8 mouse cellular contexts compared by ENCODE assay signal in genomic region chr6:72831276-72831675, GRCm38 (mm10). TPM values are rescaled to one million over a fixed set of nuclear protein-coding genes. Genes with fewer than 3 reads are reported as not detected.
A peak's percentile ranks its signal among the peaks of the same experiment; 100 is the strongest.
DNase-seq lines count a peak whose midpoint lies in the region; ATAC-seq and TF ChIP-seq lines count a peak whose summit lies in the region.

No protein-coding gene starts in this region.

- TF ChIP-seq CTCF in layer of hippocampus, adult 2 months (conservative IDR thresholded peaks at IDR 0.05), result peak; percentile 91
- peak; percentile 81 for TF ChIP-seq CTCF in lung, postnatal 0 days (IDR thresholded peaks at IDR 0.05)
- peak; percentile 65; the same call in 1 of the 2 replicates for TF ChIP-seq CTCF in small intestine, adult 2 months (IDR thresholded peaks at IDR 0.05; ENCODE audit: extremely low read depth, insufficient read length, insufficient replicate concordance, low read depth, low read length)

- TF ChIP-seq EP300 in lung, postnatal 0 days (IDR thresholded peaks at IDR 0.05), result no peak

- peak; percentile 26; the same call in 1 of the 2 replicates for ATAC-seq in lung, postnatal 0 days
- ATAC-seq in monocyte, adult 5-6 weeks (replicated peaks; ENCODE audit: insufficient number of reproducible peaks, low FRiP score, low TSS enrichment, poor library complexity, severe bottlenecking), result no peak

- H3K9me3 ChIP-seq in forebrain, embryonic 10.5 days, result no peaks in the 10 kb centered on the region
- H3K9me3 ChIP-seq in lung, postnatal 0 days (ENCODE audit: low read length), result no peaks in the 10 kb centered on the region

- TF ChIP-seq POLR2A in small intestine, adult 2 months (IDR thresholded peaks at IDR 0.05; ENCODE audit: low read depth, low read length), result no peak

- peaks cover 11% of the 10 kb centered on the region for H3K27me3 ChIP-seq in forebrain, embryonic 10.5 days (ENCODE audit: poor library complexity, severe bottlenecking)
- H3K27me3 ChIP-seq in lung, postnatal 0 days (replicated peaks; ENCODE audit: insufficient read depth, low read length), result no peaks in the 10 kb centered on the region
- no peaks in the 10 kb centered on the region for H3K27me3 ChIP-seq in small intestine, adult 2 months (ENCODE audit: control insufficient read depth, insufficient read depth, low read length)

- WGBS in forebrain, embryonic 10.5 days, result 30% methylated on average over 3 of the region's 3 CpGs
- WGBS in lung, postnatal 0 days, result 14% methylated on average over 3 of the region's 3 CpGs
- WGBS in small intestine, adult 2 months, result 25% methylated on average over 3 of the region's 3 CpGs

- H3K4me1 ChIP-seq in forebrain, embryonic 10.5 days, result peaks cover 4% of the 10 kb centered on the region
- H3K4me1 ChIP-seq in lung, postnatal 0 days (ENCODE audit: insufficient read depth, low read depth, low read length), result no peaks in the 10 kb centered on the region
- no peaks in the 10 kb centered on the region for H3K4me1 ChIP-seq in small intestine, adult 2 months (ENCODE audit: control insufficient read depth, insufficient read depth, insufficient read length, low read length)

- H3K9ac ChIP-seq in lung, postnatal 0 days (replicated peaks; ENCODE audit: low read depth), result no peak overlapping the region

- H3K4me2 ChIP-seq in lung, postnatal 0 days (replicated peaks; ENCODE audit: low read depth, low read length), result no peak overlapping the region

- H3K36me3 ChIP-seq in forebrain, embryonic 10.5 days (replicated peaks), result 0 out of 2 replicates have a peak, but pooled peaks cover 2% of the 10 kb centered on the region
- H3K36me3 ChIP-seq in lung, postnatal 0 days (ENCODE audit: insufficient read depth, low read length), result no peaks in the 10 kb centered on the region
- H3K36me3 ChIP-seq in small intestine, adult 2 months (ENCODE audit: control insufficient read depth, insufficient read depth, low read length), result no peaks in the 10 kb centered on the region

- DNase-seq in ES-CJ7 (ENCODE audit: low read depth, low spot score) (peak; percentile 92), adipocyte (ENCODE audit: low spot score) (peak; percentile 78)
- DNase-seq in forebrain, embryonic 10.5 days (ENCODE audit: extremely low spot score, low spot score), result peak; percentile 79
- DNase-seq in heart, postnatal 4 days, result peak; percentile 81
- peak; percentile 39 to 70 for DNase-seq in layer of hippocampus, adult 2 months (ENCODE audit: low spot score in 2 of 2)
- DNase-seq in lung, postnatal 0 days (ENCODE audit: low spot score), result peak; percentile 70

- H3K4me3 ChIP-seq in forebrain, embryonic 10.5 days, result no peak overlapping the region
- H3K4me3 ChIP-seq in layer of hippocampus, adult 2 months, result no peak overlapping the region
- H3K4me3 ChIP-seq in lung, postnatal 0 days (ENCODE audit: low read depth, low read length), result no peak overlapping the region
- H3K4me3 ChIP-seq in small intestine, adult 2 months (ENCODE audit: low read depth, low read length), result no peak overlapping the region

- no peak overlapping the region for H3K27ac ChIP-seq in forebrain, embryonic 10.5 days
- no peak overlapping the region for H3K27ac ChIP-seq in layer of hippocampus, adult 2 months
- H3K27ac ChIP-seq in lung, postnatal 0 days (ENCODE audit: low read length), result no peak overlapping the region
- H3K27ac ChIP-seq in small intestine, adult 2 months (ENCODE audit: insufficient read depth, low read depth, low read length), result no peak overlapping the region

RNA-seq across cellular contexts. Expression of gene Tcf7l1, which starts 42.2 kb away (rescaled TPM):
- 32.9 and 33.8 TPM in 2 replicates for polyA plus RNA-seq in forebrain, embryonic 10.5 days (2016; fragmentation: Nextera tagmentation; extraction: Ambion mirVana)
- total RNA-seq in heart, postnatal 4 days (2021), result 10 to 100 TPM; 24.2 to 26.5 TPM
- total RNA-seq in layer of hippocampus, adult 2 months (2021), result 1 to 10 TPM; 3.6 to 3.8 TPM
- 17.5 and 18.6 TPM in 2 replicates for polyA plus RNA-seq in lung, postnatal 0 days (2015; fragmentation: Nextera tagmentation; extraction: Ambion mirVana)
- polyA plus RNA-seq in small intestine, adult 2 months (2012; rRNA removed), result 4.7 and 5.8 TPM in 2 replicates
- total RNA-seq in monocyte, adult 5-6 weeks (2017), result not detected in 3 replicates

Comparison
In these comparisons a context has a peak if more than half of its experiments do, and no peak if none do; other contexts are left out.
1. RNA of gene Tcf7l1, which starts 42.2 kb away (total RNA-seq): 24.2 to 26.5 TPM in heart, postnatal 4 days; 3.6 to 3.8 TPM in layer of hippocampus, adult 2 months and not detected in monocyte, adult 5-6 weeks; every median in the first group is over 4 times any median in the second.
2. Peak in every context shown above with its lines, with median percentiles within 50 percentile points of each other: DNase-seq and CTCF ChIP-seq.